Mouse (Mus musculus): ENCODE data around the gene Tpm4. TPM values are rescaled to one million over a fixed set of nuclear protein-coding genes. Genes with fewer than 3 reads are reported as not detected.
"Not testable (repeated sequence)": the region's sequence is repeated elsewhere in the genome, so short reads cannot be mapped to it uniquely, and the experiment has no call there.

Tpm4 gene
- 139 and 170 TPM in 2 replicates for polyA plus RNA-seq (2012; rRNA removed)

DNA sequence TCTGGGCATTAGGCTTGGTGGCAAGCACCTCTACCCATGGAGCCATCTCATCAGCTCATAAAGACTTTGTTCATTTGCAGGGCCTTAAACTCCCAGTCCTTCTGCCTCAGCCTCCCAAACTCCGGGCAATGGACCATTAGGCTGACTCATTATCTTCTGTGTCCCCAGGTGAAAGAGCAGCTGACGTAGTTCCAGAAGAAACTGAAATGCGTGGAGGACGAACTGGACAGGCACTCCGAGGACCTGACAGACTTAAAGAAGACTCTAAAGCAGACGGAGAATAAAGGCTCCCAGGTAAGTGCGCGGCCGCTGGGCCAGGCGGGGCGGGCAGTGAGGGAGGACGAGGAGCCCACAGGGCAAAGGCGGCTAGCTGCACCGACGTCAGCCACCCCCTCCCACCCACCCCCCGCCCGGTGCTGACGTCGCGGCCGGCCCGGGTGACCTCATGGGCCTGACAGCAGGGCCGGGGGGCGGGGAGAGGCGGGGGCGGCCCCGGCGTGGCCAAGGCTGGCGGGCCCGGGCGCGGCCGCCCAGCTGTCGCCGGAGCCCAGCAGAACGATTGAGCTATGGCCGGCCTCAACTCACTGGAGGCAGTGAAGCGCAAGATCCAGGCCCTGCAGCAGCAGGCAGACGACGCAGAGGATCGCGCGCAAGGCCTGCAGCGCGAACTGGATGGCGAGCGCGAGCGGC lies at the start of gene Tpm4:
Gene Tpm4, plus strand, starts transcription at position 220 of the 690 bp plus-strand sequence.
- TF ChIP-seq CTCF (IDR thresholded peaks at IDR 0.05; ENCODE audit: insufficient read depth, low read length), result no peak
- peak; percentile 83; the same call in 1 of the 2 replicates for TF ChIP-seq POLR2A (IDR thresholded peaks at IDR 0.05; ENCODE audit: borderline replicate concordance, extremely low read depth, low read depth, low read length)
- peak; percentile 71 for DNase-seq
- WGBS, result under 1% methylated on average over 46 of the region's 49 CpGs
- peaks cover 10% of the 10 kb centered on the region for H3K4me1 ChIP-seq (ENCODE audit: control insufficient read depth, insufficient read depth, low read length)
- H3K4me3 ChIP-seq (replicated peaks; ENCODE audit: extremely low read depth, low read depth, low read length), result peak within 1 kb of the TSS; percentile 90

DNA sequence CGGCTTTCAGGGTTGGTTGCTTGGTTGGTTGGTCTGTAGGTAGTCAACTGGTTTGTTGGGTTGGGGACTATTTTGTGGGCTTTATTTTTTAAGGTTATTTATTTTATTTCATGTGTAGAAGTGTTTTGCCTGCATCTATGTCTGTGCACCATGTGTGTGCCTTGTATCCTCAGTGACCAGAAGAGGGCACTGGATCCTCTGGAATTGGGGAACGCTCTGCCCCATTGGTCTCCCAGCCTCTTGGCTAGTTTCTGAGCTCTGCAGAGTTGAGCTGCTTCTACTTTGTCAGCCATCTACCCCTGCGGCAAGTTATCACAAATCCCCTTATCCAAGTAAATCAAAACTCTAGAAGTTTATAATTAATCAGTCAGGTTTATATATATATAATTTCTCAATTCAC lies 47.2 kb upstream of the Tpm4 start:
- not testable (repeated sequence) for H3K4me1 ChIP-seq (ENCODE audit: control insufficient read depth, insufficient read depth, low read length); DNase-seq; H3K4me3 ChIP-seq (replicated peaks; ENCODE audit: extremely low read depth, low read depth, low read length)
- WGBS, result 78% methylated on average over 3 of the region's 3 CpGs

- not testable (repeated sequence) for H3K4me1 ChIP-seq (ENCODE audit: control insufficient read depth, insufficient read depth, low read length); H3K4me3 ChIP-seq (replicated peaks; ENCODE audit: extremely low read depth, low read depth, low read length); DNase-seq
Observed at GRCm38 (mm10) chr8:72096721-72097120, 38.1 kb upstream of the Tpm4 start.

- WGBS, result 53% methylated on average over 6 of the region's 7 CpGs
- DNase-seq, result peak; percentile 31
- not testable (repeated sequence) for H3K4me3 ChIP-seq (replicated peaks; ENCODE audit: extremely low read depth, low read depth, low read length); H3K4me1 ChIP-seq (ENCODE audit: control insufficient read depth, insufficient read depth, low read length)
Observed at GRCm38 (mm10) chr8:72099377-72100103, 35.2 kb upstream of the Tpm4 start.

DNA sequence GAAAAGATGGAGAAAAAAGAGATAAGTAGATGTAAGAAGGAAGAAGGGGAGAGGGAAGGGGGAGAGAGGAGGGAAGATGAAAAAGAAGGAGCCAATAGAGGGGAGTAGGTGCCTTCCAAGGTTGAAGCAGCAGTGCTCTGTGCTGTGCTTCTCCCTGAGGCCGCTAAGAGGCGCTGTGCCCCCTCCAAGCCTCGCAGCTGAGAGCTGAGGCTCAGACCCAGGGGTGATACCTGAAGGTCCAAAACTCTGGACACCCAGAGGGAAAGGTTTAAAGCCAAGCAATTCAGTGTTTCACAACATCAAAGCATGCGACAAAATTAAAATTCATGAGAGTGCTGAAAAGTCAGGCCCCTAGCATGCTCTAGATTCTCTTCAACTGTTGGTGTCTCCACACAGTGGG lies 29.6 kb upstream of the Tpm4 start:
- 18% methylated on average over 4 of the region's 4 CpGs for WGBS
- Histone ChIP-seq H3K4me1 (ENCODE audit: control insufficient read depth, insufficient read depth, low read length) (no peaks in the 10 kb centered on the region), H3K4me3 (replicated peaks; ENCODE audit: extremely low read depth, low read depth, low read length) (no peak overlapping the region)
- TF ChIP-seq POLR2A (IDR thresholded peaks at IDR 0.05; ENCODE audit: borderline replicate concordance, extremely low read depth, low read depth, low read length), result no peak
- peak; percentile 52 for TF ChIP-seq CTCF (IDR thresholded peaks at IDR 0.05; ENCODE audit: insufficient read depth, low read length)
- DNase-seq, result no peak

DNA sequence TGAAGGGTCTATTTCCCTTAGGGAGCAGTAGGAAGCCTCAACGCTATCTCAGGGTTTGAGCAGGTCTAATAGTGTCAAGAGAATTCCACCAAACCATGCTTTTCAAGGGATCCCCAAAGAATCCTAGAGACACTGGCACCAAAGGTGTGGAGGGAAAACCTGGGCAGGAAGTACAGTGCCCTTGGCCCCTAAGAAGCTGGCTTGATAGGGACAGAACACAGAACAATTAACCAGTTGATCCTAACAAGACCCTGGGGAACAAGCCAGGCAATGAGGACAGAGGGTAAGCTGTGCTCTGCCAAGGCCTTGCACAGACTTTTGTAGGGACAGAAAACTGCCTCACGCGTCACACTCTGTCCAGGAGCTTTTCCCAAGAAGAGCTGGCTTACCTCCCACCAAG lies 28.0 kb upstream of the Tpm4 start, which contains the start of gene Olfr374:
Gene Olfr374, plus strand, starts transcription at position 301 of the 400 bp plus-strand sequence.
- H3K4me1 ChIP-seq (ENCODE audit: control insufficient read depth, insufficient read depth, low read length), result no peaks in the 10 kb centered on the region
- H3K4me3 ChIP-seq (replicated peaks; ENCODE audit: extremely low read depth, low read depth, low read length), result no peak within 1 kb of the TSS
- DNase-seq, result no peak
- TF ChIP-seq CTCF (IDR thresholded peaks at IDR 0.05; ENCODE audit: insufficient read depth, low read length) (no peak), POLR2A (IDR thresholded peaks at IDR 0.05; ENCODE audit: borderline replicate concordance, extremely low read depth, low read depth, low read length) (no peak)
- WGBS, result 83% methylated on average over 3 of the region's 3 CpGs

GRCm38 (mm10) chr8:72110876-72111275 lies 23.9 kb upstream of the Tpm4 start:
- 70% methylated on average over 6 of the region's 6 CpGs for WGBS
- DNase-seq, result no peak

DNA sequence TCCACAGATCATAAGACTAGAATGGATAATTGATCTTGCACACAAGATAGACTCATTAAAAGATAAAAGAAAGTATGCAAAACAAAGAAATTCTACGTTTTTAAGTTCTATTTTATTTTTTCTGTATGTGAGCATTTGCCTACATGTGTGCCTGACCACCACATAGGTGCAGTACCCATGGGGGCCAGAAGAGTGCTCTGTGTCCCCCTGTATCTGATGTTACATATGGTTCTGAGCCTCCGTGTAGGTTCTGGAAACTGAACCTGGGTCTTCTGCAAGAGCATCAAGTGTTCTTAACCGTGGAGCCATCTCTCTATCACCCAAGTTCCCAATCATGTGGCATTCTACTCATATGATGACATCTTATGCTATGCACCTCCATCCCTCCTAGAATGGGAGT lies 22.3 kb upstream of the Tpm4 start:
- WGBS, result 71% methylated on average over 3 of the region's 3 CpGs
- H3K4me1 ChIP-seq (ENCODE audit: control insufficient read depth, insufficient read depth, low read length), result no peaks in the 10 kb centered on the region
- TF ChIP-seq POLR2A (IDR thresholded peaks at IDR 0.05; ENCODE audit: borderline replicate concordance, extremely low read depth, low read depth, low read length), result no peak
- no peak for TF ChIP-seq CTCF (IDR thresholded peaks at IDR 0.05; ENCODE audit: insufficient read depth, low read length)

More at GRCm38 (mm10) chr8:72110876-72111275, 23.9 kb upstream of the Tpm4 start:
- no peak for TF ChIP-seq CTCF (IDR thresholded peaks at IDR 0.05; ENCODE audit: insufficient read depth, low read length)
- TF ChIP-seq POLR2A (IDR thresholded peaks at IDR 0.05; ENCODE audit: borderline replicate concordance, extremely low read depth, low read depth, low read length), result no peak
- no peaks in the 10 kb centered on the region for H3K4me1 ChIP-seq (ENCODE audit: control insufficient read depth, insufficient read depth, low read length)
- no peak overlapping the region for H3K4me3 ChIP-seq (replicated peaks; ENCODE audit: extremely low read depth, low read depth, low read length)

GRCm38 (mm10) chr8:72115202-72115601 lies 19.6 kb upstream of the Tpm4 start:
- Histone ChIP-seq H3K4me3 (replicated peaks; ENCODE audit: extremely low read depth, low read depth, low read length) (no peak overlapping the region), H3K4me1 (ENCODE audit: control insufficient read depth, insufficient read depth, low read length) (no peaks in the 10 kb centered on the region)
- DNase-seq, result no peak
- TF ChIP-seq CTCF (IDR thresholded peaks at IDR 0.05; ENCODE audit: insufficient read depth, low read length) (no peak), POLR2A (IDR thresholded peaks at IDR 0.05; ENCODE audit: borderline replicate concordance, extremely low read depth, low read depth, low read length) (no peak)
- 87% methylated on average over 2 of the region's 2 CpGs for WGBS

More for the DNA sequence above, 22.3 kb upstream of the Tpm4 start:
- no peak for DNase-seq
- H3K4me3 ChIP-seq (replicated peaks; ENCODE audit: extremely low read depth, low read depth, low read length), result no peak overlapping the region

DNA sequence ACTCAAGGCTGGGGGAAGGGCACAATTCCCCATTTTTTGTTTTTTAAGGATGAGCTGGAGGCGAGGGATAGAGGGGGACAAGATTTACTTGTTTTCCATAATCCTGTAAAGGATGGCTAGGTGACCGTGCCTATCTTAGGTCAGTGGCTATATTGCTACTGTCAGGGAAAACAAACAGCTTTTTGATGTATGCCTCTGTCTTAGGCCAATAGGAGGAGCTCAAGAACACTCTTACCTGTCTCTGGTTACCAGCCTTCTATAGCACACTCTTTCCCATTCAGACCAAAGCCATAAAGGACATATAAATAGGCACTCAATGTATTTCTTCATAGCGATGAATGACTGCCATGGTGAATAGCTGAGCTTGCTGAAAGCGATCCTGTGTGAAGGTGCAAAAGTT lies 16.2 kb upstream of the Tpm4 start:
- WGBS, result 49% methylated on average over 4 of the region's 4 CpGs
- Histone ChIP-seq H3K4me1 (ENCODE audit: control insufficient read depth, insufficient read depth, low read length) (no peaks in the 10 kb centered on the region), H3K4me3 (replicated peaks; ENCODE audit: extremely low read depth, low read depth, low read length) (no peak overlapping the region)
- TF ChIP-seq CTCF (IDR thresholded peaks at IDR 0.05; ENCODE audit: insufficient read depth, low read length), result no peak
- no peak for TF ChIP-seq POLR2A (IDR thresholded peaks at IDR 0.05; ENCODE audit: borderline replicate concordance, extremely low read depth, low read depth, low read length)
- DNase-seq, result no peak

- WGBS, result 56% methylated on average over 3 of the region's 3 CpGs
- not testable (repeated sequence) for H3K4me3 ChIP-seq (replicated peaks; ENCODE audit: extremely low read depth, low read depth, low read length); H3K4me1 ChIP-seq (ENCODE audit: control insufficient read depth, insufficient read depth, low read length); DNase-seq
Observed at GRCm38 (mm10) chr8:72121486-72121885, 13.3 kb upstream of the Tpm4 start.
